Mouse (Mus musculus) MN1 (cell line): ENCODE data around the gene Ankdd1a.

Source experiments
- DNase-seq: peaks from one replicate; pipeline ENCODE4 v3.0.0-alpha.2; 2016; ENCODE audit warnings: low spot score

Ankdd1a gene

GRCm38 (mm10) chr9:65502146-65502545 is 17.8 kb downstream of the Ankdd1a start:
- peak; percentile 48 for DNase-seq

GRCm38 (mm10) chr9:65492851-65493250 is 27.1 kb downstream of the Ankdd1a start:
- DNase-seq: no peak

- DNase-seq: no peak
Measured at GRCm38 (mm10) chr9:65492351-65492750, 27.6 kb downstream of the Ankdd1a start.

- no peak for DNase-seq
Measured at GRCm38 (mm10) chr9:65491476-65491875, 28.5 kb downstream of the Ankdd1a start.

GRCm38 (mm10) chr9:65480071-65480470 is 39.9 kb downstream of the Ankdd1a start:
- DNase-seq: no peak

- DNase-seq: no peak
Measured at GRCm38 (mm10) chr9:65479158-65479557, 40.8 kb downstream of the Ankdd1a start.

- DNase-seq: no peak
Measured at GRCm38 (mm10) chr9:65472769-65473168, 47.2 kb downstream of the Ankdd1a start.

GRCm38 (mm10) chr9:65467686-65468085 is 52.3 kb downstream of the Ankdd1a start:
- DNase-seq: no peak

GRCm38 (mm10) chr9:65465241-65465640 is 54.8 kb downstream of the Ankdd1a start:
- no peak for DNase-seq

GRCm38 (mm10) chr9:65464161-65464560 is 55.8 kb downstream of the Ankdd1a start:
- DNase-seq: peak; percentile 24

- no peak for DNase-seq
Measured at GRCm38 (mm10) chr9:65462544-65462943, 57.4 kb downstream of the Ankdd1a start.

- peak; percentile 95 for DNase-seq
Measured at GRCm38 (mm10) chr9:65460732-65461442, 59.1 kb downstream of the Ankdd1a start, which contains the start of gene Spg21. TSS of gene Spg21 (plus strand) at chr9:65460947.

- DNase-seq: no peak
Measured at GRCm38 (mm10) chr9:65460198-65460597, 59.8 kb downstream of the Ankdd1a start.

GRCm38 (mm10) chr9:65458975-65459374 is 61.0 kb downstream of the Ankdd1a start:
- DNase-seq: no peak

GRCm38 (mm10) chr9:65447951-65448350 is 72.0 kb downstream of the Ankdd1a start:
- DNase-seq: no peak

GRCm38 (mm10) chr9:65444692-65445091 is 75.3 kb downstream of the Ankdd1a start:
- DNase-seq: no peak
